Mouse (Mus musculus) E14TG2a.4 (cell line): ENCODE measurements around the gene Sigmar1.

Source experiments
- CTCF ChIP-seq: conservative IDR thresholded peaks from 2 replicates; pipeline ENCODE4 v1.5.1; 2014; ENCODE audit warnings: low read length
- NANOG ChIP-seq: IDR thresholded peaks from 2 replicates; pipeline ENCODE4 v1.6.1; 2014; ENCODE audit warnings: borderline replicate concordance, low read length, mixed read lengths
- POU5F1 ChIP-seq: IDR thresholded peaks from 2 replicates; pipeline ENCODE4 v1.6.1; 2014; ENCODE audit warnings: low read length, borderline replicate concordance

GRCm38 (mm10) chr4:41714276-41714675 lies 41.7 kb downstream of the Sigmar1 start:
- TF ChIP-seq CTCF = peak; percentile 75
- TF ChIP-seq POU5F1 = no peak
- no peak for TF ChIP-seq NANOG
